ENCODE assay signal across 7 mouse cellular contexts in genomic region chr3:108145534-108146445, GRCm38 (mm10). TPM values are rescaled to one million over a fixed set of nuclear protein-coding genes. Genes with fewer than 3 reads are reported as not detected.
DNase-seq lines count a peak whose midpoint lies in the region; ATAC-seq lines count a peak whose summit lies in the region.

Gene Gnai3 (minus strand): TSS chr3:108146146.

- H3K9ac ChIP-seq in embryonic facial prominence, embryonic 12.5 days: peak within 1 kb of the TSS; percentile 87
- peak within 1 kb of the TSS; percentile 84 for H3K9ac ChIP-seq in limb, embryonic 11.5 days (ENCODE audit: low read length)
- peak within 1 kb of the TSS; percentile 86 for H3K9ac ChIP-seq in midbrain, embryonic 14.5 days (replicated peaks; ENCODE audit: low read length)

- under 1% methylated on average over 63 of the region's 63 CpGs for WGBS in embryonic facial prominence, embryonic 12.5 days
- WGBS in limb, embryonic 11.5 days: under 1% methylated on average over 63 of the region's 63 CpGs
- under 1% methylated on average over 63 of the region's 63 CpGs for WGBS in midbrain, embryonic 14.5 days

- no peaks in the 10 kb centered on the region for H3K36me3 ChIP-seq in embryonic facial prominence, embryonic 12.5 days
- H3K36me3 ChIP-seq in limb, embryonic 11.5 days (ENCODE audit: control insufficient read depth, insufficient read depth, low read length): no peaks in the 10 kb centered on the region
- H3K36me3 ChIP-seq in midbrain, embryonic 14.5 days (ENCODE audit: control insufficient read depth, insufficient read depth, low read length): 0 out of 2 replicates have a peak, but pooled peaks cover 3% of the 10 kb centered on the region

- H3K27me3 ChIP-seq in embryonic facial prominence, embryonic 12.5 days: no peaks in the 10 kb centered on the region
- H3K27me3 ChIP-seq in limb, embryonic 11.5 days (ENCODE audit: control insufficient read depth, insufficient read depth, low read length): no peaks in the 10 kb centered on the region
- H3K27me3 ChIP-seq in midbrain, embryonic 14.5 days (ENCODE audit: control insufficient read depth, insufficient read depth, low read length): no peaks in the 10 kb centered on the region

- peak; percentile 90 for DNase-seq in adrenal gland, postnatal 25 days
- DNase-seq in heart, adult 11 months: peak; percentile 99
- peak; percentile 93 for DNase-seq in kidney, adult 18-20 months
- peak; percentile 93 for DNase-seq in limb, embryonic 11.5 days (ENCODE audit: low spot score)
- peak; percentile 96 for DNase-seq in midbrain, embryonic 14.5 days
- DNase-seq in spleen, adult 18-20 months: peak; percentile 83 to 84

- H3K4me2 ChIP-seq in embryonic facial prominence, embryonic 12.5 days (replicated peaks): peak within 1 kb of the TSS; percentile 58
- H3K4me2 ChIP-seq in limb, embryonic 11.5 days (ENCODE audit: low read depth, severe bottlenecking): peak within 1 kb of the TSS; percentile 83
- H3K4me2 ChIP-seq in midbrain, embryonic 14.5 days (ENCODE audit: low read length): peak within 1 kb of the TSS; percentile 85

- peaks cover 8% of the 10 kb centered on the region for H3K4me1 ChIP-seq in embryonic facial prominence, embryonic 12.5 days
- H3K4me1 ChIP-seq in limb, embryonic 11.5 days (ENCODE audit: control insufficient read depth, insufficient read depth, low read length): peaks cover 5% of the 10 kb centered on the region; the same call in 1 of the 2 replicates
- H3K4me1 ChIP-seq in midbrain, embryonic 14.5 days (ENCODE audit: control insufficient read depth, insufficient read depth, low read length): peaks cover 15% of the 10 kb centered on the region

- peak within 1 kb of the TSS; percentile 91 for H3K27ac ChIP-seq in embryonic facial prominence, embryonic 12.5 days
- peak within 1 kb of the TSS; percentile 86 for H3K27ac ChIP-seq in limb, embryonic 11.5 days (replicated peaks; ENCODE audit: low read depth, low read length)
- peak within 1 kb of the TSS; percentile 93 for H3K27ac ChIP-seq in midbrain, embryonic 14.5 days (replicated peaks; ENCODE audit: low read depth, low read length)

- ATAC-seq in embryonic facial prominence, embryonic 12.5 days (ENCODE audit: insufficient number of reproducible peaks, insufficient read depth, low FRiP score, low TSS enrichment): peak; percentile 93
- ATAC-seq in limb, embryonic 11.5 days (ENCODE audit: insufficient number of reproducible peaks, low FRiP score, low TSS enrichment, low read depth): peak; percentile 92
- peak; percentile 96 for ATAC-seq in midbrain, embryonic 14.5 days (ENCODE audit: low FRiP score, low TSS enrichment)

- no peaks in the 10 kb centered on the region for H3K9me3 ChIP-seq in embryonic facial prominence, embryonic 12.5 days
- no peaks in the 10 kb centered on the region for H3K9me3 ChIP-seq in limb, embryonic 11.5 days (ENCODE audit: control insufficient read depth, low read length)
- H3K9me3 ChIP-seq in midbrain, embryonic 14.5 days (ENCODE audit: control insufficient read depth, low read length): no peaks in the 10 kb centered on the region

- peak within 1 kb of the TSS; percentile 86 for H3K4me3 ChIP-seq in embryonic facial prominence, embryonic 12.5 days
- H3K4me3 ChIP-seq in limb, embryonic 11.5 days (ENCODE audit: low read depth, low read length): peak within 1 kb of the TSS; percentile 99
- peak within 1 kb of the TSS; percentile 98 for H3K4me3 ChIP-seq in midbrain, embryonic 14.5 days (replicated peaks; ENCODE audit: low read depth, low read length)

RNA-seq across cellular contexts. Expression of gene Gnai3, which starts in this region (rescaled TPM):
- 136 and 143 TPM in 2 replicates for total RNA-seq in adrenal gland, postnatal 25 days (2021)
- 196 and 207 TPM in 2 replicates for polyA plus RNA-seq in embryonic facial prominence, embryonic 12.5 days (2016; fragmentation: Nextera tagmentation; extraction: Ambion mirVana)
- 192 and 198 TPM in 2 replicates for polyA plus RNA-seq in limb, embryonic 11.5 days (2014; fragmentation: Nextera tagmentation; extraction: Ambion mirVana)
- 107 and 150 TPM in 2 replicates for polyA plus RNA-seq in midbrain, embryonic 14.5 days (2014; fragmentation: Nextera tagmentation; extraction: Ambion mirVana)

Comparison
In these comparisons a context has a peak if more than half of its experiments do, and no peak if none do; other contexts are left out.
1. Peak in every context shown above with its lines: DNase-seq, ATAC-seq, H3K4me3 ChIP-seq and H3K27ac ChIP-seq.